Comparison of ENCODE assay signal across 14 mouse cellular contexts in genomic region chr3:87114801-87115200, GRCm38 (mm10). TPM values are rescaled to one million over a fixed set of nuclear protein-coding genes. Genes with fewer than 3 reads are reported as not detected.
DNase-seq lines count a peak whose midpoint lies in the region; ATAC-seq lines count a peak whose summit lies in the region.
"Had no signal": no experiment of that assay in that cellular context is flagged by ENCODE, and none has a peak within 500 bp of the region (broad histone marks: within the 10 kb centered on the region; RNA-seq: fewer than 3 reads in every experiment).

No protein-coding gene starts in this region.

- H3K36me3 ChIP-seq in hindbrain, embryonic 14.5 days (replicated peaks; ENCODE audit: control insufficient read depth, insufficient read depth): no peaks in the 10 kb centered on the region
- H3K36me3 ChIP-seq: hindbrain, embryonic 13.5 days had no signal

- H3K27ac ChIP-seq in hindbrain, embryonic 14.5 days: no peak overlapping the region
- H3K27ac ChIP-seq: embryonic facial prominence, embryonic 12.5 days; hindbrain, embryonic 13.5 days; limb, embryonic 13.5 days had no signal

- H3K4me2 ChIP-seq in hindbrain, embryonic 14.5 days (replicated peaks): no peak overlapping the region
- H3K4me2 ChIP-seq: embryonic facial prominence, embryonic 12.5 days; hindbrain, embryonic 13.5 days; limb, embryonic 13.5 days had no signal

- peaks cover 29% of the 10 kb centered on the region for H3K4me1 ChIP-seq in hindbrain, embryonic 14.5 days (replicated peaks; ENCODE audit: control insufficient read depth, insufficient read depth, low read length)

- no peak overlapping the region for H3K4me3 ChIP-seq in hindbrain, embryonic 14.5 days (replicated peaks; ENCODE audit: low read length)
- H3K4me3 ChIP-seq: embryonic facial prominence, embryonic 12.5 days; hindbrain, embryonic 13.5 days; limb, embryonic 13.5 days; myocyte had no signal

- no peaks in the 10 kb centered on the region for H3K27me3 ChIP-seq in hindbrain, embryonic 14.5 days (ENCODE audit: control insufficient read depth, insufficient read depth, low read length)
- H3K27me3 ChIP-seq: embryonic facial prominence, embryonic 12.5 days; hindbrain, embryonic 13.5 days; limb, embryonic 13.5 days had no signal

- no peak for ATAC-seq in megakaryocyte, adult 5-6 weeks (ENCODE audit: poor library complexity, severe bottlenecking)
- ATAC-seq in hindbrain, embryonic 14.5 days (ENCODE audit: low FRiP score): no peak

- WGBS in hindbrain, embryonic 14.5 days: 77% methylated on average over 9 of the region's 9 CpGs

- no peak overlapping the region for H3K9ac ChIP-seq in hindbrain, embryonic 14.5 days
- H3K9ac ChIP-seq: embryonic facial prominence, embryonic 12.5 days; hindbrain, embryonic 13.5 days; limb, embryonic 13.5 days had no signal

- H3K9me3 ChIP-seq in hindbrain, embryonic 14.5 days (ENCODE audit: control insufficient read depth, low read length): no peaks in the 10 kb centered on the region
- H3K9me3 ChIP-seq: embryonic facial prominence, embryonic 12.5 days; hindbrain, embryonic 13.5 days; limb, embryonic 13.5 days had no signal

- DNase-seq in urinary bladder, postnatal 25 days (ENCODE audit: low spot score): peak; percentile 26
- DNase-seq in urinary bladder, adult 2 months (ENCODE audit: low spot score): no peak
- DNase-seq in heart, postnatal 14 days: peak; percentile 59 to 62
- peak; percentile 71 to 77 for DNase-seq in kidney, postnatal 4 days
- DNase-seq in T-cell, adult 2 months (ENCODE audit: low spot score): no peak
- DNase-seq in hindbrain, embryonic 14.5 days (ENCODE audit: low spot score): no peak
- DNase-seq in adrenal gland, postnatal 4 days (ENCODE audit: low spot score in 2 of 2): no peak
- DNase-seq: adrenal gland, postnatal 25 days; spleen, adult 18-20 months had no signal

- intact Hi-C loops in heart, postnatal 14 days (cut with DNase I): no loop called here

RNA-seq across cellular contexts. Expression of gene Kirrel, which starts 59.7 kb away (rescaled TPM):
- 23.5 and 23.6 TPM in 2 replicates for polyA plus RNA-seq in urinary bladder, adult 2 months (2012; rRNA removed)
- 1 to 10 TPM; 8.8 to 9.9 TPM for total RNA-seq in heart, postnatal 14 days (2021)
- total RNA-seq in megakaryocyte, adult 5-6 weeks (2015): 0.11 and 0.14 TPM in 2 replicates
- 0.16 TPM in 1 of 2 replicates, not detected in the other for total RNA-seq in megakaryocyte, adult 5-6 weeks (2017)
- polyA plus RNA-seq in hindbrain, embryonic 14.5 days (2014; fragmentation: Nextera tagmentation; extraction: Ambion mirVana): 3.8 and 4.1 TPM in 2 replicates
- 10 to 100 TPM; 30.7 to 33.0 TPM for total RNA-seq in adrenal gland, postnatal 4 days (2021)

Comparison
In these comparisons a context has a peak if more than half of its experiments do, and no peak if none do; other contexts are left out.
1. DNase-seq: peak in urinary bladder, postnatal 25 days (single experiment), heart, postnatal 14 days (2 of 2) and kidney, postnatal 4 days (2 of 2); none in urinary bladder, adult 2 months (single experiment), T-cell, adult 2 months (single experiment), hindbrain, embryonic 14.5 days (single experiment) and adrenal gland, postnatal 4 days (0 of 2).
2. RNA of gene Kirrel, which starts 59.7 kb away (total RNA-seq): 30.7 to 33.0 TPM in adrenal gland, postnatal 4 days and 8.8 to 9.9 TPM in heart, postnatal 14 days; 0.11 to 0.16 TPM in megakaryocyte, adult 5-6 weeks; every median in the first group is over 4 times any median in the second.